Mouse (Mus musculus) G1E-ER4 (cell line): ENCODE measurements at regions not wholly inside any gene's neighbourhood (a gene's known extent, or its start where the extent isn't known, plus 50 kb on each side); places are given as distances from the start of the nearest gene placed in this dataset.

Source experiments
- GATA1 ChIP-seq: IDR thresholded peaks from one replicate; pipeline ENCODE4 v1.8.0; 2012; ENCODE audit warnings: low read length, inconsistent platforms

DNA sequence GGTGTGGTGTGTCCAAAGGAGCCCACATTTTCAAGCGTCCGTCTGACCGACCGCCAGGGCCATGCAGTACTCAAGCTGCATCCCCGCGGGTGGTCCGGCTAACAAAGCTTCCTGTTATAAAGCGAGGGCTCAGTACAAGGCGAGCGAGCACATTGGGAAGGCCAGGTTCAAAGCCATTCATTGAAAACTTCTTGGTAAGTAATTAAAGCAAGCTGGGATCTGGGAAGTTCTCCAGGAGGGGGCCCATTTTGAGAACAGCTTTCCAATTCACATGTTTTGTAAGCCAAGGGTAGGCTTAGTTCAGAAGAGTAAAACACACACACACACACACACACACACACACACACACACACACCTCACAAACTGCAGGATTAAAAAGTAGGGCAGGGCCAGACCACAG is 57.3 kb upstream of the Prep start:
- no peak for TF ChIP-seq GATA1

DNA sequence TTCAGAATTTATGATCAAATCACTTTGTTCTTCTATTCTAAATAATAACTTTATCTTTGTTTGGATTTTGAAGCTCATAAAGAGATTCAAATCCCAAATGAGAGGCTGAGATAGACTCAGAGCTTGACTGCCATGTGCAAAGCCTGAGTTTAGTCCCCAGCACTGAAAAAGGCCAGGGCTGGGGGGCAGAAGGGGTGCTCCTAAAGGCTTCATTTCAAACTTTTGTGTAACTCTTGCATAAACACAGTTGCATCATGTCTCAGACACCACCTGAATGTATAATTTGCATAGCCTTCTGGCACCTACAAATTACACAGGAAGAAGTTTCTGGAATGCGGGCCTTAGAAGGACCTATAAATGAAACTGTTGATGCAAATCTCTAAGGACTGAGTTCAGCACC is 57.8 kb upstream of the Prep start:
- TF ChIP-seq GATA1 = no peak

DNA sequence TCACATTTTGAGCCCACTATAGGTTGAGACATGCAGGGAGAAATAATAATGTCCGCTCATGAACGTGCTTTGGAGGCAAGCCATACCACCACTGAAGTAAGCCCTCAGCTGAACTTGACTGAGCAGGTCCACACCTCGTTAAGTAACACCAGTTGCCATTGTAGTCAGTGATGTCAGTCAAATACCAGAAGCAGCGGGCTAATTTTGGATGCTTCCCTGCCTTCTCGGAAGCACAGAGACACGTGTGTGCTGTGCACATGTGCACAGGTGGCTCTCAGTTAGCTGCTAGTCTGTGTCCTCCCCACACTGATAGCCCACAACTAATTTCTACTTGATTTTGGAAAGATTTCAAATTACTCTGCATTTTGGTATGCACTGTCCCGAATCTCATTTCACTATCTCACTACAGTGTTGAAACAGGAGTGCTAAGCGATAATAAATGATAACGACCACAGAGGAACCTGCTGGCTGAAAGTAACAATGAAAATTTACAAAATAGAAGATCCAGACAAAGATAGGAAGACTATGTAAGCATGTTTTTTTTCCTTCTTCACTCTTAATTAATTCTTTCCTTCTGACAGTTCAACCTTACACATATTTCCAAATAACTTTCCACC is 62.9 kb upstream of the Prep start:
- no peak for TF ChIP-seq GATA1

DNA sequence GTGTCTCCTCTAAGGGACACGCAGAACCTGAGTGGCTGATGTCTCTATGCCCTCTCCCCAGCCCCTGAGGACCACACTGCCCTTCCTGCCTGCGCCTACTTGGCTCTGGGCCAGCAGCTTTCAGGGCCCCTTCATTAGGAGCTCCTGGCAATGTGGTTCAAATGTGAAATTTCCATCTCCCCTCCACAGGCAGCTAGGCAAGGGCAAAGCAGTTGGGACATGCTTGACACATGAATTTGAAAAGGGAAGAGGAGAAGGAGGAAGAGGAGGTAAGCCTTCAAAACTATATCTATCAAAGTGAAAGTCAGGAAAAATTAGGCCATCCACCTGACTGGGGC is 63.7 kb upstream of the Prep start:
- no peak for TF ChIP-seq GATA1

DNA sequence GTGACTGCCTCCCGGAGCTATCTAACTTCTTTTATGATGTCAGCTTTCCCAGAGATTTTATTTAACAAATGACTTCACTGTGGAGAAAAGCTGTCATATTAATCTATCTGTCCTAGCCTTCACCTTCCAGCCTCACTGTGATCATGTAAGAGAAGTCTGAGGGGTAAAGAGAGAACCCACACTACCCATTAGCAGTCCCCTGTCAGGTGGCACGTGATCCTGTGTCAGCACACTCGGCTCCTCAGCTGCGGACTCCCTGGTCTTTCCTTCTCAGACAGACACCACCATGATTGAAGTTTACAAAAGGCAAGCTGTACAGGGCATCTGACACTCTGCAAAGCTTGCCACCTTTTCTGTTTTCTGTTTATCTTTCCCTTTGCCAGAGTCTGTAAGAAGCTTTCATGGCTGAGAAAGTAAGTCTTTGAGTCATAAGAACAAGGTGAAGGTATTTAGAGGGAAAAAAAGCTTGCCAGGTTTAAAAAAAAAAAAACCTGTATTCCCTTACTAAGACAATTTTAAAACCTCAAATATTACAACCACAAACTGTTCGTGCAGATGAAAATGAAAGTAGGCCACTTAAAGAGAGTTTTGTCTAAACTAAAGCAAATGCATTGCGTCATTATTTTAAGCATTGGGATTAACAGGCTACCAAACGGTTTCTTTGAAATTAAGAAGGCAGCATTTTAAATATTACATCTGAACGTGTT is 64.2 kb upstream of the Prep start:
- TF ChIP-seq GATA1 = no peak

DNA sequence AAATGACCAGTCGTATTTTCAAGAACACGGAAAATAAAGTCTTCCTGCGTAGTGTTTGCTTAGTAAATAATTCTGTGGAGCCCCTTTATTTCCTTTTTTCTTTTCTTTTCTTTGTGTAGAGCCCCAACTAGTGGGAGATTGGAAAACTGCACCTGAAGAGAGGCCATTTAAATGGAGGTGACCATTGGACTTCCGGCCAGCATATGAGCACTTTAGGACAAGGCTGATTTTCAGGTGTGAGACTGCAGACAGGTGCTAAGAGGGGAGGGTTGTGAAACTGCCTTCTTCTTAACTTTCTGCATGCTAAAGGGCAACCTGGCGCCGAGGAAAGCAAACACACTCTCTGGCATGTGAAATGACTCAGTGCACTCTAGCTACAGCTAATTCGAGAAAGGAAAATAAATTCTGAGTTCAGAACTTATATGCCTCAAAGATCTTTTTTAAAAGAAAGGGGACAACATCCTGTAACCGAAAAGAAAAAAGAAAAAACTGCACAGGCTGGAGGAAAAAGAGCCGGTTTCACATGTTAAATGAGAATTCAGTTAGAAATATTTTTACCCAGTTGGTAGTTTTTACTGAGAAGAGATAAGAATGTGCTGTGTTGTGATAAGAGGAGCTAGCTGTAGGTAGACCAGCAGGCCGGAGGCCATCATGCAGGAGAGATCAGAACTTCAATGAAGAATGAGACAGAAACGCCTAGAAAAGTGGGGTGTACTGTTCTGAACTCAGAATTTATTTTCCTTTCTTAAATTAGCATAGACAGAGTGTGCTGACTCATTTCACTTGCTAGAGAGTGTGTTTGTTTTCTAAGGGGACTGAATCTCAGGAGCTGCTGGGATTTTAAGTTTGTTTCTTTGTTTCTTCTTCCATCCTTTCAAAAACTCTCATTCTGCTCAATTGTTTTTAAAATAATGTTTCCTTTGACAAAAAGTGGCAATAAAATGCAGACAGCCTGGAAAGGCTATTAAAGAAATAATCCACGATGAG is 65.8 kb upstream of the Prep start:
- TF ChIP-seq GATA1 = no peak

DNA sequence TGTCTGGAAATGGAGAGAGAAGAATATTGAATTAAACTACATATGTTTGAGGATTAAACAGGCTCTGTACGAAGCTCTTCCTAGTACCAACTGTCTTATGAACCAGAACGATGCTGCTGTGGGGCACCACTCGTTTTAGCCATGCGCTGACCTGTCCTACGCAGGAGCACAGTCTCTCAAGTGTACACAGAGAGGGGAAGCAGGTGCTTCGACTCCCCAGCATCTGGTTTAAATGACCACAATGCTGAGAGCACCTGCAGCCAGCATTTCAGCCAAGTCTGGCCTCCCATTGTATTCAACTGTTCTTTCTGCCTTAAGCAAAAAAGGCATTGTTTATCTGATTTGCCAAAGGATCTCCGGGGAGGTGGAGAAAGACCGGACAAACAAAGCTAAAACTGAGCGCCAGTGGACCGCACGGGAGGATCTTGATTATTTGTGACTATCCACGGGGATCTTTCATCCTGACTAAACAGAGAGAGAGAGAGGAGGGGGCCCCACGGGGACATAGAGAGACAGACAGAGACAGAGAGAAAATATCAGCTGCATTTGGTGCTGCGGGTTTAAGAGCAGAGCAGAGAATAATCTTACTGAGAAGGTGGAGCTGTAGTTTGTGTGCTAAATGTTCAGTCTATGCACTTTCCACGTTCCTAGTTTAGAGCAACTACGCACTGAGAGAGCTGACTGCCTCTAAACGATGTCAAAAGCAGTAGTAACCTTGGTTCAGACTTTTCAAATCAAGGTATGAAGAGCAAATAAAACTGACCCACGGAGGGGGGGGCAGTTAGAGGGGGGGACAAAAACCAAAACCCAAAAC is 66.8 kb upstream of the Prep start:
- TF ChIP-seq GATA1 = no peak

DNA sequence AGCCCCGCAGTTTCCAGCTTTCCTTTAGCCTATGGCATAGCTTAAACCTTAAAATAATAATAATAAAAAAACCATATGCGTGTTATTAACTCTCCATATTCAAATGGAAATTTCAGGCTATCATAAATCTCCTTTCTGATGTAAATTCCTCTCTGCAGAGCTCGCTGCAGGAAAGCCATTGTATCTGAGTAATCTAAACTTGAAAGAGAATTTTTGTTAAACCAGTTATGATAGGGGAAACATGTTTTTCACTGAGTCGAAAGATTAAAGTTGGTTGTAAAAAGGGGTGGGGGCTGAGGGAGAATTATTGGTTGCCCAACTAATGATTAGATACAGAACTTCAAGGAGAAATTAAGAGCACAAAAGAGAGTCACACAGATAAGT is 69.1 kb upstream of the Prep start:
- TF ChIP-seq GATA1 = no peak

DNA sequence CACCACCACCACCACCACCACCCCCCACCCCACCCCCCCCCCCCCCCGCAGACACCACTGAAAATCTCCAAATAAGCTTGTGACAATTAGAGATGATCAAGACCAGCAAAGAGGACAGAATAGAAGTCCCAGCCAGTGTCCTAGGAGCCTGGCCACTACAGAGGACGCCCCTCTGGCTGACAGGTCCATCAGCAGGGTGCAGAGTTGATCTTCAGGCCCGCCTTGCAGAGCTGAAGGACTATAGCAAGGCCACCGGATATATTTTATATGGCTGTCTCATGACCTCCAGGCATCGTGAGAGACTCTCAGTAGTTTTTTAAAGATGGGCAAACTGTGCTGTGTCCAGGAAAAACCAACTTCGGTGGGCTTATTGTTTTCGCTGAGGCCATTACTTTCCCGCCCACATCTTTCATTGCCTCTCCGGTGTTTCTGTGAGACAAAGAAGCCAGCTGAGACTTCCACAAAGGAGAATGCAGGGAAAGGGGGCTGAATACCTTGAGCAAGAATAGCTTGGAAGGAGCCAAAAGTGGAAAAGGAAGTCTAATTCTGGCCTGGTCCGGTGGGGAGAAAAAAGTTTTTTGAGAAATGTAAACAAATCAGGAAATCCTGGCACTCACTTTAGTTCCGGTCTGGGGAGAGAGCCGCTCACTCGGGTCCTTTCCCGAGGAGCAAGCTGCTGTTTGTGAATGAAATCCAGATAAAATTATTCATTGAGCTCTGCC is 69.7 kb upstream of the Prep start:
- no peak for TF ChIP-seq GATA1

DNA sequence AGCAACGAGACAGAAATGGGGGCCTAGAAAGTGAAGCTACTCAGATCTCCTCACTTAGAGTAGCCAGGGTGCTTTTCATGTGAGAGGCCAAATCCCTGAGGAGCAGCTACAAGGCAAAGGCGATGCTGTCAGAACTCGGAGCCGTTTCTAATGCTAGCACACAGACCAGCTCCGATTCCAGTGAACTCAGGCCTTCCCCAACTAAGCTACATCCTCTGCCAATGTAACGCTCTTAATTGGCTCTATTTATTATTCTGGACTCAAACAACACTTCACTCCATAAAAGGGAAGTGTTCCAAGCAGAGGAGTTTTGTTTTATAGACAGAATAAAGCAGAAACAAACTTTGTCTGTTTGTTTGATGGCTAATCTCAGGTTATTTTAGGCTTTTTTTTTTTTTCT is 71.2 kb upstream of the Prep start:
- TF ChIP-seq GATA1 = no peak

DNA sequence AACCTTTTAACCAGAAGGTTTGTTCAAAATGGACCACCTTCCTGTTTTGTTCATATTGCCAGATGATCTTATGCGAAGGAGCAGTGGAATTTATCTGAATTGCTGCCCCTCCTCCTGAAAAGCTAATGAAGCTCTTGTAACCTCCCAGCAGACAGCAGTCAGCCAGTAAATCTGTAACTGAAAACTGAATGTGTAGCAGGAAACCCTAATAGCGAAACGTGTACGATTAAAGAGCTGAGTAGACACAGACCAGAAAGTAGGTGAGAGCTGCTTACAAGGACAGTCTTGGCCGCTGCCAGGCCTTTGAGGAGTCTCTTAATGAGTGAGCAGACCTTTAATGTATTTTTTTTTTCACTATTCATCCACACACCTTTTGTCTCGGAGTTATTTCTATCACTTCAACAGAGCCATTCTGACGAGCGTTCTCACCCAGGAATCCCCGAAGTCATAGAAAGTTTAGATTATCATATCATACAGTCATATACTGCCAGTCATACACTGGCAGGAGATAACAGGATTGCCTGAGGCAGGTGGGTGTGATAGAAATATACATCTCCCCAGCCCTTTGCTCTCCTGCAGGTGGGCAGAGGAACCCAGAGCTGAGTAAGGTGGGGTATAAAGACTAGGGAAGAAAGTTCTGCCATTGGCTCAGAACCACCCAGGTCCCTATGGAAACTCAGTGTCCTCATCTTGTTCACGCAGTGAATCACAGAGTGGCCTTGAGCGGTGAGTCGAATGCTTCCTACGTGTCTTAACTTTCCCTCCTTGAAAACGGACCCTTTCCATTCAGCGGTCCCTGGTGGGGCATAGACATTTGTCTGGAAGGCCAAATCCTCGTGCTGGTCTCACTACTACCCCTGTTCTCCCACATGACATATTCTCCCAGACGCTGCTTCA is 72.4 kb upstream of the Prep start:
- no peak for TF ChIP-seq GATA1

DNA sequence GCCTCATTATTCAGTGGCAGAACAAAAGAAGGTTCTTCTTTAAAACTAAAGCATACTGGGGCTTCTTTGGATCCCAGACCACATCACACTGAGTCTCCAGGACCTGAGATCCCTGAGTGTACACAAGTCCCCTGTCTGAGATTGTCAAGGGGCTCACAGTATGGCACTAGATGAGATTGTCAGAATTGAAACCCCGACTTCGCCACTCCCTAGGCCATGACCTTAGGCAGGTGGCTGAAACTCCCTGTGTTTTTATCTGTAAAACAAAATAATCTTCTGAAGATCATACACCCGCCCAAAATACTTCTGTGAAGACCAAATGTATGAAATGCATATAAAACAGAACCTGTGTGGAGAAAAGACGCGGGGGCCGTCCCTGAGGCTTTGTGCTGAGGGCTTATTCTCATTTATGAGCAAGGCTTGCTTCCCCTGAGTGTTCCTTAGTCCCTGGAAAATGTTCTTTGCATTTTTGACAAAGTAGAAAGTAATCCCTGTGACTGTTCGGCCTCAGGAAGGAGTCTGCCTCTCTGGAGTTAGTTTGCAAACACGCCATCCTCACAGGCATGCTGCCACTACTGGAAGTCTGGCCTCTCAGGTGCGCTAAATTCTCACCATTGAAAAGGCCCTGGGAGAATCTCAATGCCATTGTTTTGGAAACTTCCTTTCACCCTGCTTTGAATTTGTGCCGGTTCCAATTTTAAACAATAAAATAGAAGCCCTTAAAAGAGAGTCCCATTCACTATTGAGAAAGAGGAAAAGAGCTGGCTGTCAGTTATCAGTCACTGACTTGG is 73.3 kb upstream of the Prep start:
- TF ChIP-seq GATA1 = no peak

DNA sequence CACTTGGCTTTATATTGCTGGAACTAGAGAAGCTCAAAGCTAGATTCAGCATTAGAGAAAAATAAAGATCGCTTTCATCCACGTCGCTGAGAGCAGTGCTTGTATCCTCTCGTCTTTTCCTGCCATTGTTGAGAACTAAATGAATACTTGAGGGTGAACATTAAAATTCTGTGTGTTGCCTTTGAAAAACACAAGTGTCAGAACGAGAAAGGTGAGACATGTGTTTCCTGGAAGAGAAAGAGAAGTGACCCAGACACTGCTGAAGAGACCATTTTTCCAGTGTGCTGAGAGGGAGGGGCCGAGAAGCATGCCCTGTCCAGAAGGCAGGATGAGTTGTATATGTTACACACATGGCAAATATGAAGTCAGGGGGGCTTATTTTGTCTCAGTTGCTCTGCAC is 77.5 kb upstream of the Prep start:
- no peak for TF ChIP-seq GATA1
